ENCODE assay signal across 25 mouse cellular contexts in the genomic region with DNA sequence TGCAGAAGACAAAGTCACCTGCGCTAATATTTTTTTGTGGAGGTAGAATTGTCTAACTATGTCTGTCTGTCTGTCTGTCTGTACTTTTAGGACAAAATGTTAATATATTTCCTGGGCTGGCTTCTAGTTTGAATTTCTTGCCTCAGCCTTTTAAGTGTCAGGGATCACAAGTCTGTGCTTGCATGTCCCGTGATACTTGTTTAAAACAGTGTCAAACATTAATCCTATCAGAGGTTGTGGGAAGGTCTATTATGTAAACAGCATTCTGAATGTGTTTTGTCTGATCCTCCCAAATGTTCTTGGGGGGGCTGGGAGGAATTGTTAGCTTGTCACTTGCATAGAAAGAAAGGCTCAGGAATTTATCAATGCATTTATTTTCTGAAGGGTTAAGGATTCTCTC.
"Had no signal": no experiment of that assay in that cellular context is flagged by ENCODE, and none has a peak within 500 bp of the region (broad histone marks: within the 10 kb centered on the region; RNA-seq: fewer than 3 reads in every experiment).

No protein-coding gene starts in this region.

- DNase-seq: gastrocnemius, adult 2 months; gastrocnemius, postnatal 10 days; gastrocnemius, postnatal 25 days; heart, postnatal 10 days; heart, postnatal 4 days; liver; liver, embryonic 13.5 days; liver, postnatal 0 days had no signal

- H3K4me3 ChIP-seq: gastrocnemius, adult 2 months; heart, embryonic 10.5 days; heart, embryonic 12.5 days; hindbrain, embryonic 10.5 days; hindbrain, embryonic 12.5 days; intestine, embryonic 15.5 days; layer of hippocampus, adult 2 months; left cerebral cortex, adult 2 months; limb, embryonic 10.5 days; limb, embryonic 12.5 days; liver, embryonic 13.5 days; liver, embryonic 15.5 days had no signal

- H3K36me3 ChIP-seq: heart, embryonic 10.5 days; heart, embryonic 12.5 days; hindbrain, embryonic 10.5 days; hindbrain, embryonic 12.5 days; intestine, embryonic 15.5 days; limb, embryonic 10.5 days; limb, embryonic 12.5 days; liver, embryonic 13.5 days; liver, embryonic 15.5 days had no signal

- H3K27ac ChIP-seq: gastrocnemius, adult 2 months; heart, embryonic 10.5 days; hindbrain, embryonic 10.5 days; hindbrain, embryonic 12.5 days; hindbrain, embryonic 14.5 days; intestine, embryonic 15.5 days; kidney, postnatal 0 days; layer of hippocampus, adult 2 months; left cerebral cortex, adult 2 months; limb, embryonic 10.5 days; limb, embryonic 12.5 days; liver, embryonic 13.5 days; liver, embryonic 15.5 days had no signal

- H3K9ac ChIP-seq: heart, embryonic 12.5 days; hindbrain, embryonic 12.5 days; hindbrain, embryonic 14.5 days; intestine, embryonic 15.5 days; limb, embryonic 12.5 days; liver, embryonic 13.5 days; liver, embryonic 15.5 days; liver, postnatal 0 days had no signal

- H3K27me3 ChIP-seq: heart, embryonic 12.5 days; hindbrain, embryonic 12.5 days; intestine, embryonic 15.5 days; limb, embryonic 12.5 days; liver, embryonic 13.5 days; liver, embryonic 15.5 days had no signal

- H3K4me1 ChIP-seq: heart, embryonic 10.5 days; heart, embryonic 12.5 days; hindbrain, embryonic 12.5 days; intestine, embryonic 15.5 days; limb, embryonic 10.5 days; limb, embryonic 12.5 days; liver, embryonic 13.5 days; liver, embryonic 15.5 days had no signal

- H3K4me2 ChIP-seq: heart, embryonic 12.5 days; hindbrain, embryonic 12.5 days; hindbrain, embryonic 14.5 days; intestine, embryonic 15.5 days; limb, embryonic 12.5 days; liver, embryonic 11.5 days; liver, embryonic 13.5 days; liver, embryonic 15.5 days had no signal

- ATAC-seq: forebrain, embryonic 16.5 days; hindbrain, embryonic 16.5 days; inflammation-experienced regulatory T-cells, adult 6 months; intestine, embryonic 15.5 days; intestine, postnatal 0 days; liver, postnatal 0 days had no signal

- H3K9me3 ChIP-seq: heart, embryonic 10.5 days; heart, embryonic 12.5 days; hindbrain, embryonic 10.5 days; hindbrain, embryonic 12.5 days; intestine, embryonic 15.5 days; limb, embryonic 10.5 days; limb, embryonic 12.5 days; liver, embryonic 13.5 days; liver, embryonic 15.5 days had no signal
